In the genomic region with DNA sequence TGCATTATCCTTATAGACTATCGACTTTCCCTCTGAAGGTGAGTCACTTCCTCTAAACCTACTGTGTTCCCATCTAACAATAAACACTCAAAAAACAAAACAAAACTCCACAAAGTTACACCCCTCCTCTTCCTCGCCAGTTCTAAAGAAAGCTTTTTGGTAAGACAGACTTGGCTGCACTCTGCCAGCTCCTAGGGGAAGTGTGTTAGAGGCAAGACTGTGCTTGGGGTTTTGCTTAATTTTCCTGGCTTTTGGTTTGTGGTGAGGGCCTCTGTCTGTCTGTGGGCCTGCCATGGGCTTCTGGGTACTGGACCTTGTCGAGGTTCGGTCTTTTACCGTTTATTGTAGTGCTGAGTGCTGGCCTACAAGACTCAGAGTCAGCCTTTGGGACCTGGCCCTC, we compare ENCODE assay signal across 34 mouse cellular contexts. TPM values are rescaled to one million over a fixed set of nuclear protein-coding genes. Genes with fewer than 3 reads are reported as not detected.
"Had no signal": no experiment of that assay in that cellular context is flagged by ENCODE, and none has a peak within 500 bp of the region (broad histone marks: within the 10 kb centered on the region; RNA-seq: fewer than 3 reads in every experiment).

No protein-coding gene starts in this region.

- H3K4me1 ChIP-seq: heart, embryonic 10.5 days; heart, embryonic 12.5 days; hindbrain, embryonic 10.5 days; hindbrain, embryonic 12.5 days had no signal

- H3K27me3 ChIP-seq: hindbrain, embryonic 12.5 days; intestine, embryonic 15.5 days; limb, embryonic 12.5 days had no signal

- ATAC-seq: hindbrain, embryonic 16.5 days; inflammation-experienced regulatory T-cells, adult 6 months; intestine, embryonic 15.5 days; intestine, postnatal 0 days; liver, embryonic 12.5 days had no signal

- H3K4me3 ChIP-seq: gastrocnemius, adult 2 months; heart, embryonic 10.5 days; heart, embryonic 12.5 days; hindbrain, embryonic 10.5 days; hindbrain, embryonic 12.5 days; intestine, embryonic 15.5 days; layer of hippocampus, adult 2 months; left cerebral cortex, adult 2 months; limb, embryonic 10.5 days; limb, embryonic 12.5 days; liver, embryonic 12.5 days had no signal

- H3K27ac ChIP-seq: gastrocnemius, adult 2 months; heart, embryonic 10.5 days; hindbrain, embryonic 10.5 days; hindbrain, embryonic 12.5 days; hindbrain, embryonic 14.5 days; intestine, embryonic 15.5 days; layer of hippocampus, adult 2 months; left cerebral cortex, adult 2 months; limb, embryonic 10.5 days; limb, embryonic 12.5 days; liver, embryonic 12.5 days; liver, embryonic 14.5 days had no signal

- DNase-seq: gastrocnemius, adult 2 months; gastrocnemius, postnatal 10 days; gastrocnemius, postnatal 25 days; heart, adult 18-20 months; heart, postnatal 10 days; heart, postnatal 4 days; kidney, adult 18-20 months; kidney, adult 8-10 months; kidney, postnatal 10 days; kidney, postnatal 25 days; kidney, postnatal 4 days; liver had no signal

RNA-seq across cellular contexts. Expression of a gene that starts 5.6 kb away (rescaled TPM):
- total RNA-seq: granulocyte monocyte progenitor cell, adult 5-6 weeks had no signal
- polyA plus RNA-seq: heart, embryonic 10.5 days; hindbrain, embryonic 10.5 days; inflammation-experienced regulatory T-cells, adult 6 months; limb, embryonic 10.5 days; limb, embryonic 12.5 days had no signal

RNA-seq across cellular contexts. Expression of a gene that starts 8.9 kb away (rescaled TPM):
- total RNA-seq: gastrocnemius, adult 2 months; heart, postnatal 4 days; layer of hippocampus, adult 2 months; layer of hippocampus, postnatal 10 days; left cerebral cortex, adult 2 months; left cerebral cortex, postnatal 14 days; left cerebral cortex, postnatal 36 days had no signal
- polyA plus RNA-seq: heart, embryonic 10.5 days; heart, embryonic 12.5 days; heart, embryonic 14.5 days; heart, embryonic 16.5 days; hindbrain, embryonic 12.5 days; hindbrain, embryonic 14.5 days; hindbrain, embryonic 16.5 days; kidney, embryonic 16.5 days; limb, embryonic 10.5 days had no signal

RNA-seq across cellular contexts. Expression of a gene that starts 53.0 kb away (rescaled TPM):
- total RNA-seq: gastrocnemius, postnatal 25 days; granulocyte monocyte progenitor cell, adult 5-6 weeks; left cerebral cortex, postnatal 14 days had no signal
